Mouse (Mus musculus) neural tube, embryonic 13.5 days (tissue): Measurements from ENCODE around the gene Vmn1r131. TPM values are rescaled to one million over a fixed set of nuclear protein-coding genes. Genes with fewer than 3 reads are reported as not detected.
"Not testable (repeated sequence)": the region's sequence is repeated elsewhere in the genome, so short reads cannot be mapped to it uniquely, and the experiment has no call there.

Experiments
- ATAC-seq: fragments of 200-750 bp; cut with Nextera tagmentation; 2 replicates; pipeline ENCODE4 v1.8.0; 2017; ENCODE audit warnings: low read depth, mild to moderate bottlenecking, moderate TSS enrichment, moderate library complexity
- H3K27ac ChIP-seq: fragments of 300-500 bp; sonication (generic); replicated peaks from 2 replicates; pipeline ENCODE4 v1.5.1; 2015; ENCODE audit warnings: moderate library complexity, mild to moderate bottlenecking, inconsistent platforms
- H3K27me3 ChIP-seq: fragments of 300-500 bp; sonication (generic); 2 replicates; pipeline ENCODE4 v1.6.1; 2015; ENCODE audit warnings: mild to moderate bottlenecking, inconsistent platforms
- H3K36me3 ChIP-seq: fragments of 300-500 bp; sonication (generic); 2 replicates; pipeline ENCODE4 v1.6.1; 2015; ENCODE audit warnings: mild to moderate bottlenecking, inconsistent platforms
- H3K4me1 ChIP-seq: fragments of 300-500 bp; sonication (generic); replicated peaks from 2 replicates; pipeline ENCODE4 v1.6.1; 2015; ENCODE audit warnings: inconsistent platforms
- H3K4me2 ChIP-seq: fragments of 300-500 bp; sonication (generic); 2 replicates; pipeline ENCODE4 v1.6.1; 2015; ENCODE audit warnings: inconsistent platforms, mild to moderate bottlenecking, moderate library complexity
- H3K4me3 ChIP-seq: fragments of 300-500 bp; sonication (generic); 2 replicates; pipeline ENCODE4 v1.5.1; 2015; ENCODE audit warnings: mild to moderate bottlenecking, inconsistent platforms
- H3K9ac ChIP-seq: fragments of 300-500 bp; sonication (generic); 2 replicates; pipeline ENCODE4 v1.6.1; 2015; ENCODE audit warnings: moderate library complexity, mild to moderate bottlenecking, inconsistent platforms
- H3K9me3 ChIP-seq: fragments of 300-500 bp; sonication (generic); 2 replicates; pipeline ENCODE4 v1.6.1; 2016; ENCODE audit warnings: inconsistent platforms
- WGBS: fragments of 180-500 bp; shearing (Covaris S2); methylation state at CpG from one replicate; pipeline ENCODE4 v1.1.7; 2015; 5-methylcytosine and 5-hydroxymethylcytosine counted together
- polyA plus RNA-seq: library from polyadenylated mRNA; unstranded; fragments of >200 nt; fragmentation: Nextera tagmentation; extraction: Ambion mirVana; gene quantifications from 2 replicates; pipeline ENCODE4 v1.2.1, GENCODE M21; 2015

Gene Vmn1r131
- not detected in 2 replicates for polyA plus RNA-seq

GRCm38 (mm10) chr7:21545990-21546389, at the start of gene Vmn1r131:
Gene Vmn1r131, minus strand, starts transcription at chr7:21546090.
- H3K4me2 ChIP-seq, result not testable (repeated sequence)

GRCm38 (mm10) chr7:21511480-21511879, 34.4 kb downstream of the Vmn1r131 start, which contains the start of gene Vmn1r130:
Gene Vmn1r130, plus strand, starts transcription at chr7:21511780.
- H3K27ac ChIP-seq, H3K4me2 ChIP-seq, H3K4me1 ChIP-seq, H3K36me3 ChIP-seq, H3K27me3 ChIP-seq, H3K9ac ChIP-seq, H3K4me3 ChIP-seq, H3K9me3 ChIP-seq, ATAC-seq: not testable (repeated sequence)
- no CpG with 5 or more reads among the region's 3 CpGs for WGBS

More at GRCm38 (mm10) chr7:21545990-21546389, at the start of gene Vmn1r131:
- not testable (repeated sequence) for H3K4me1 ChIP-seq, H3K27me3 ChIP-seq, ATAC-seq, H3K9ac ChIP-seq, H3K27ac ChIP-seq, H3K36me3 ChIP-seq, H3K9me3 ChIP-seq, H3K4me3 ChIP-seq
- WGBS, result no CpG with 5 or more reads among the region's 2 CpGs

Other genes with a start within 250 kb of the Vmn1r131 start
- gene Vmn1r126, start 244.6 kb downstream of the Vmn1r131 start, polyA plus RNA-seq, result not detected in 2 replicates
- not detected in 2 replicates for gene Vmn1r127, start 226.2 kb downstream of the Vmn1r131 start, polyA plus RNA-seq
- gene Vmn1r128, start 196.7 kb downstream of the Vmn1r131 start, polyA plus RNA-seq, result not detected in 2 replicates
- not detected in 2 replicates for gene Vmn1r129, start 184.8 kb downstream of the Vmn1r131 start, polyA plus RNA-seq
- not detected in 2 replicates for gene Gm6882, start 113.3 kb downstream of the Vmn1r131 start, polyA plus RNA-seq
- gene Vmn1r130, start 34.3 kb downstream of the Vmn1r131 start, polyA plus RNA-seq, result not detected in 2 replicates
- not detected in 2 replicates for gene Vmn1r132, start 68.0 kb upstream of the Vmn1r131 start, polyA plus RNA-seq
- not detected in 2 replicates for gene Gm4175, start 215.4 kb upstream of the Vmn1r131 start, polyA plus RNA-seq